Mouse (Mus musculus): ENCODE data around the gene Hbq1b. TPM values are rescaled to one million over a fixed set of nuclear protein-coding genes. Genes with fewer than 3 reads are reported as not detected.

Hbq1b gene
- total RNA-seq, 2 experiments from 2014 or later: not detected

DNA sequence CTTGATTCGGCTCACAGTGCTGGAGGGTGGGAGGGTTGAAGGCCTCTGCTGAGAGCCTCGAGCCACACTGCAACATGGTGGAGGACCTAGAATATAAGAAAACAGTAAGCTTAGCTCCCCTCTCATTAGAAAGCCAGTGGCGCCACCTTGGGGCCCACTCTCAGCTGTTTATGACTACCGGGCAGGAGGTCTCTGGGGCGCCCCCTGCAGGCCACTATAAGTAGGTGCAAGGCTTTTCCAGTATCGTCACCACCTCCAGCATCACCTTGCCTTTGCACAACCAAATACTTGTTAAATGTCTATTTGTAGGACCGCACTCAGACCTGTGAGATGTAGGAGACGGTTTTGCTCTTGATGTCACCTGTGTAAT, 34.4 kb downstream of the Hbq1b start:
- TF ChIP-seq CTCF (IDR thresholded peaks at IDR 0.05): peak; percentile 95
- intact Hi-C loops (cut with DNase I): loop anchor here (5.0 to 10.0 kb wide), 3 partner anchors 34 to 139 kb away; partner anchors contain the start of gene Hbq1b
- peak; percentile 80 for DNase-seq

DNA sequence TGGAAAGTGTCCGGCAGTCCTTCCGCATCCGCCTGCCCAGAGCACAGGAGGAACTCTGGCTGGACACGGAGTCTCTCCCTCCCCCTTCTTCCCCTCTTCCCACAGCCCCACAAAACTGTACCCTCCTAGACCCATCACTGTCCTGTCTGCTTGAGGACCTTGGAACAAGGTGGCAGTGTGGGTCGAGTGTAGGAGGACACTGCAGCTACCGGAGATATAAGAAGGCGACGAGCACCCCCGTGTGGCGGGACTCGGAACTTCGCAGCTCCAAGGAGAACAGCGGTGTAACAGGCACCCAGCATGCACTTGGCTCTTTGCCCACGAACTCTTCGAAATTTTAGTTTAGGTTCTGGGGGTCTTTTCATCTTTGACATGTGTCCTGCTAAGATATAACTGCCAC, 37.8 kb downstream of the Hbq1b start:
- Histone ChIP-seq H3K27ac (no peak overlapping the region), H3K4me3 (peak overlapping the region; percentile 61)
- peak; percentile 97 for TF ChIP-seq CTCF (IDR thresholded peaks at IDR 0.05)
- intact Hi-C loops (cut with DNase I): loop anchor here (5.0 to 10.0 kb wide), 3 partner anchors 37 to 142 kb away; partner anchors contain the start of gene Hbq1b
- peak; percentile 89 for DNase-seq

More for the DNA sequence above, 34.4 kb downstream of the Hbq1b start:
- Histone ChIP-seq H3K27ac (no peak overlapping the region), H3K4me3 (no peak overlapping the region)

GRCm38 (mm10) chr11:32331075-32331474, 44.3 kb downstream of the Hbq1b start:
- no peak for DNase-seq
- no peak overlapping the region for H3K4me3 ChIP-seq
- H3K27ac ChIP-seq: peak overlapping the region; percentile 16; the same call in 1 of the 2 replicates
- intact Hi-C loops (cut with DNase I): no loop called here
- no peak for TF ChIP-seq CTCF (IDR thresholded peaks at IDR 0.05)

DNA sequence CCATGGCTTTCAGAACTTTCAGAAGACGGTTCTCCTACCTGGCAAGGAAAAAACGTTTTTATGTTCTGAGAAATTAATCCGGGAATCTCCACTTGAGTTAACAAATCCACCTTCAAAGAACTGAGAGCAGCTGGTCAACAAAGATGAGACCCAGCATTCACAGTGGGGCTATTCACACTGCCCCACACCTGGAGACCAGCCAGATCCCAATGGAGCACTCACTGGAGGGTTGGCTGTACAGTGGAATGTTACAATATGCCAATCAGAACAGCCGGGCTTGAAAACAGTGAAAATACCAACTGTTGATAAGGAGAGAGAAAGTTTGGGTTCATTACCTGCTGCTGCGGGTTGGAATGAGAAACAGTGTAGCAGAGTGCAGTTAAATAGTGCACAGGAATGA, 45.1 kb downstream of the Hbq1b start:
- TF ChIP-seq CTCF (IDR thresholded peaks at IDR 0.05): no peak
- Histone ChIP-seq H3K4me3 (no peak overlapping the region), H3K27ac (no peak overlapping the region)
- DNase-seq: no peak
- intact Hi-C loops (cut with DNase I): no loop called here

GRCm38 (mm10) chr11:32333235-32333634, 46.5 kb downstream of the Hbq1b start:
- intact Hi-C loops (cut with DNase I): no loop called here
- no peak for DNase-seq
- TF ChIP-seq CTCF (IDR thresholded peaks at IDR 0.05): no peak
- Histone ChIP-seq H3K4me3 (no peak overlapping the region), H3K27ac (no peak overlapping the region)

- intact Hi-C loops (cut with DNase I): no loop called here
- no peak for TF ChIP-seq CTCF (IDR thresholded peaks at IDR 0.05)
- H3K27ac ChIP-seq: peak overlapping the region; percentile 54
- DNase-seq: no peak
- H3K4me3 ChIP-seq: no peak overlapping the region
Measured at GRCm38 (mm10) chr11:32336435-32336907, 49.7 kb downstream of the Hbq1b start.

Other genes starting within 250 kb of the Hbq1b start
- gene Il9r, start 86.7 kb upstream of the Hbq1b start, total RNA-seq (2021): not detected
- gene Snrnp25, start 81.5 kb upstream of the Hbq1b start, total RNA-seq (2021): 1 to 10 TPM; 9.5 to 9.7 TPM
- 10 to 100 TPM; 17.9 to 19.9 TPM for gene Rhbdf1, start 64.7 kb upstream of the Hbq1b start, total RNA-seq (2021)
- gene Mpg, start 60.5 kb upstream of the Hbq1b start, total RNA-seq (2021): 1 to 10 TPM; 3.1 to 5.3 TPM
- 10 to 100 TPM; 25.6 to 29.6 TPM for gene Nprl3, start 19.3 kb upstream of the Hbq1b start, total RNA-seq (2021)
- gene Hba-x, start 10.6 kb upstream of the Hbq1b start, total RNA-seq (2021): not detected
- 100 to 1,000 TPM; 219 to 309 TPM for gene Hba-a1, start 3.5 kb upstream of the Hbq1b start, total RNA-seq (2021)
- gene Hba-a2, start 9.5 kb downstream of the Hbq1b start, total RNA-seq (2021): 100 to 1,000 TPM; 153 to 208 TPM
- not detected for gene Hbq1a, start 13.1 kb downstream of the Hbq1b start, total RNA-seq (2021)
- 1 to 10 TPM; 2.5 to 7.1 TPM for gene Sh3pxd2b, start 60.9 kb downstream of the Hbq1b start, total RNA-seq (2021)
- gene Ubtd2, start 168.4 kb downstream of the Hbq1b start, total RNA-seq (2021): 10 to 100 TPM in 1 of 2 experiments, 1 to 10 TPM in 1; 9.3 to 12.1 TPM
- gene Efcab9, start 245.1 kb downstream of the Hbq1b start, total RNA-seq (2021): 1 to 10 TPM; 1.0 to 2.0 TPM
- gene Stk10, start 246.3 kb downstream of the Hbq1b start, total RNA-seq (2021): 1 to 10 TPM; 1.9 to 3.8 TPM

Data from gastrocnemius, adult 2 months (tissue).